Mouse (Mus musculus) cerebellum, adult 11 months (tissue): ENCODE results near the gene Wnk4.
A peak's percentile ranks its signal among the peaks of the same experiment; 100 is the strongest.

ENCODE experiments used
- DNase-seq: peaks from one replicate; pipeline ENCODE4 v3.0.0; 2022

Wnk4 gene

GRCm38 (mm10) chr11:101259948-101260825 is at the start of gene Wnk4:
TSS of gene Wnk4 (plus strand) at chr11:101260567.
- DNase-seq = no peak

- DNase-seq = no peak
These were observed 48.4 kb upstream of the Wnk4 start for GRCm38 (mm10) chr11:101211970-101212369.

DNA sequence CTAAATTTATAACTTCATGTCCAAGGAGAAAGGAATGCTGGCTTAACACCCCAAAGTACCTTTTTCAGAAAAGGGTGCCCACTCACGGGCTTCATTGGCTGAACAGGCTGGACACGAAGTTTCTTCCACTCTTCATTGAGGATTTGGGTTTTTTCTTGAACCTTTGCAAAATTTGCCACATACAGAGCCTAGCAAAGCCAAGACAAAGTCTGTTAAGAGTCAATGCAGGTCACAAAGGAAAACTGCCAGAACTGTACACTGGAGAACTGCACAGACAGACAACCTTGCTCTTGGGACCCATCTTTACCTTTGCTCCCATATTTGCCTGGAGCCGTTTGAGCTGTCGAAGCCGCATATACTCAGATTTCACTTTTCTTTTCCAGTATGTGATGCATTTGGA is 43.4 kb upstream of the Wnk4 start:
- DNase-seq = no peak

DNA sequence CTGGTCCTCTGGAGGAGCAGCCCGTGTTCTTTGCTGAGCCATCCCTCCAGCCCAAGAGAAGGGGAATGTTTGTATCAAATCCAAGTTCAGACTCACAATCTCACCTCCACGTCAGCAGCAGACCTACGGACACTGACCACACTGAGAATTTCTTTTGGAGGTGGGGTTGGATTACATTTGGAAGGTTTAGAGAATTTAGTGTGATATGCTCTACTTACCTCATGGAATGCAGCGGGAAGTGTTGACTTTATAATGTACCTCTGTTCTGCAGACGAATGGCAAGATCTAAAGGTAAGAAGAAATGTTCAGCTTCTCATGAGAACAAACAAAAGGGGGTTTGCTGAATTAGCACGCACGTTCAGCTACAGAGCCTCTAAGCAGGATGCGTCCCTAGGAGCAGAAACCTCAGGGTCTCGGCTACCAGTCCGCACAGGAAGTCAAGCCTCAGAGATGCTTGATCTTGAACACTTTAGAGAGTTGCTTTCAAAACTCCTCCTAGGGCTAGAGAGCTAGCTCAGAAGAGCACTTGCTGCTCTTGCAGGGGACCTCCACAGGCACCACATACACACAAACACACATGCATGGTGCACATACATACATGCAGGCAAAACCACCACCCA is 41.8 kb upstream of the Wnk4 start:
- DNase-seq = no peak

DNA sequence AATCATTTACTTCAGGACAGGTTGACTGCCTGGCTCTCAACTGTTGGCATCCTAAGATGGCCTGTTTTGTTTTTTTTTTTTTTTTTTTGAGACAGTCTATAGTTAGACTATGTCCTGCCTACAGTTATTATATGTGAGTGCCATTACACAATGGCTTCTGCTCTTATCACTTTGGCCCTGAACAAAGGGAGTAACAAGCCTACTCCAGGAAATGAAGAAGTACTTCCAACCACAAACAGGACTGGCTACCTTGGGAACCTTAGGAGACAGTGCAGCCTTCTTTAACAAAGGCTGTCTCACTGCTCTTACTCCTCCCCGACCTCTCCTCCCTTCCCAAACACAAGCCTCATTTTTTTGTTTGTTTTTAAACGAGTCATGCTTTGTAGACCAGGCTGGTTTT is 39.5 kb upstream of the Wnk4 start:
- no peak for DNase-seq

DNA sequence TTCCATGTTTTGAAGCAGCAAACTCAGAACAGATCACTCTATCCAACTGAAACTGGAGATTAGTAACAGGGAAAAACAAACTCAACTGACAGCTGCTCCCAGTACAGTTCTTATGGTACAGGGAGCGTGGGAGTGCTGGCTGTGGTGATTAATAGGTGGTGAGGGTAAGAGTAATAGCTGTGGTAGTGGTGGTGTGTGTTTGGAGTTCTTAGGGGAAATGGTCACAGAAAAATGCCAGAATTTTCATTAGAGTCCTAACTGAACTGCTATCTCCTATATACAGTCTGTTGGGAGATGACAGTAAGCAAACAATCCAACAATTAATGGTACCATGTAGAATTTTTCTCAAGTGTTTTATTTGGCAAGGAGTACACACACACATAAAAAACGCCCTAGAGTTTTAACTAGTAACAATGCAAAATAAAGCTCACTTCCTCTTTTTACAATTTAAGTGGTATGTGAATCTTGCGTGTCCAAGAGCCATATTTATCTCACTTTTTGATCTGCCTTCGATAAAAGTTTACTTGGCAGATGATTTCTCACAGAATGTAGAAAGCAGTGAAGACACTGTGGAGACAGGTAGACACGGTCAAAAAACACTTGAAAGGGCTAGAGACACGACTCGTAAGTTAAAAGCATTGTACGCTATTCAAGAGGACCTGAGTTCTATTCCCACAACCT is 38.9 kb upstream of the Wnk4 start:
- DNase-seq = no peak

- no peak for DNase-seq
These were observed 36.0 kb upstream of the Wnk4 start for GRCm38 (mm10) chr11:101224337-101224736.

GRCm38 (mm10) chr11:101225331-101226064 is 34.9 kb upstream of the Wnk4 start:
- DNase-seq = no peak

DNA sequence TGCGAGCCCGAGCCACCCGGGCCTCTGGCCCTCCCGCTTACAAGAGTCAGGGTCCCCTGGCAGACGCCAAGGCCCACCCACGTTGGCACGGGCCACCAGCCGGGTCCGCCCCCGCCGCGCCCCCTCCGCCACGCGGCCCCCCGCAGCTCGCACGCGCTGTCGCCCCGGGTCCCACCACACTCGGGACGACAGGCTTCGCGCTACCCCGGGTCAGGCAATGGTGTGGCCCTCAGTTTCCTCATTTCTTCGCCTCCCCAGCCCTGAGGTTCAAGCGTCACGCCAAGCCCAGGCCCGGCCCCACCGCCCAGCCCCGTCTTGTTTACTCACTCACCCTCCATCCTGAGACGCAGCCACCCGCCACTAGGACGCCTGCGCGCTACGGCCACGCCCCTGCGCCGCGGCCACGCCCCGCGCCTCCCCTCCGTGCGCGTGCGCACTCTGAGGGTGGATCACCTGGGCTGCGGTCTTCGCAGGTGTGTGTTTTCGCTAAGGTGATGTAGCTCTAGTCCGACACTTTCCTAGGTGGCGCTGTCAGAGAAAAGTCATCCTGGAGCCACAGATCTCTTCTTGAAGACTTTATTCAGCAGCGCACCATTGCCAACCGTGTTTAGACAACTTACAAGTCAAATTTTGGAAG is 34.2 kb upstream of the Wnk4 start, which contains the start of gene Ezh1:
Gene Ezh1 (minus strand): TSS at position 399 of the 637 bp plus-strand sequence.
- peak; percentile 95 for DNase-seq

DNA sequence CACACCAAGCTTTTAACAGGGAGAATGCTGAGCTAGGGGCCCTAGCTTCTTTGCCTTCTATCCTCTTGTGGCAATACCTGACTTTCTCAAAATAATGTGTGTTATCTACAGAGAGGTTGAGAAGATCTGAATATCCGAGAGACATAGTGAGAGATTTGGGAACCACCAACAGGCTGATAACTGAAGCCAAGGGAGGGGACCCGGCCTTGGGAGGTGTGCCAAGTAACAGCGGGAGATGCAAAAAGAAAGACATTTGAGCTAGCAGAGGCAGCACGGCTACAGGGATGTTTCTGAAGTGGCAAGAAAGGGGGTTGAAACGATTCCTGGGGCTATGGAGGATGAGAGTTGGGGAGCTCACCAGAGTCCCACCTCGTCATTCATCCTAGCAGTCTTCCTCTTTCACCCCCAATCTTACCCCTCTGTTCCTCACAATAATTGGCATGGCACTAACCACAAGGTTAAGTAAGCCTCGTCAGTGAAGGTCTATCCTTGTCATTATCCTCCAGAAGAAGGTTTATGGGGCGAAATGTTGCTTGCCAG is 30.9 kb upstream of the Wnk4 start:
- DNase-seq = no peak

DNA sequence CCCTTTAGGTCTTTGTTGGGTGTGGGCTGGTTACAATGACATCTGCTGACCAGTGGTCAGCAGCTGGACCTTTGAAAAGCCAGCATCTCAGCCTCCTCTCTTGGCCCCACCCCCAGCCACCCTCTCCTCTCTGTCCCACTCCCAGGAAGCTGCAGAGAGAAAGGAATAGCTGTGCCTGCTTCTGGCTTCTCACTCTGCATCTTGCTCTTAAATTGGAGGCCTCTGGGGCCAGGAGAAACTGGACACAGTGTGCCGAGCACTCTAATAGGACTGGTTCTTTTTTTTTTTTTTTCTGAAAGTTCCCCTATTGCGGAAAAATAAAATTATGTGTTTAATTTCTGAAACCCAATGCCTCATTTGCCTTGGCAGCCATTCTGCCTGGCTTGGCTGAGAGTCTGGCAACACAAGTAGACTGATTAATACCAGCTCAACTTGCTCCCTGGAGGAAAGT is 30.3 kb upstream of the Wnk4 start:
- no peak for DNase-seq

DNA sequence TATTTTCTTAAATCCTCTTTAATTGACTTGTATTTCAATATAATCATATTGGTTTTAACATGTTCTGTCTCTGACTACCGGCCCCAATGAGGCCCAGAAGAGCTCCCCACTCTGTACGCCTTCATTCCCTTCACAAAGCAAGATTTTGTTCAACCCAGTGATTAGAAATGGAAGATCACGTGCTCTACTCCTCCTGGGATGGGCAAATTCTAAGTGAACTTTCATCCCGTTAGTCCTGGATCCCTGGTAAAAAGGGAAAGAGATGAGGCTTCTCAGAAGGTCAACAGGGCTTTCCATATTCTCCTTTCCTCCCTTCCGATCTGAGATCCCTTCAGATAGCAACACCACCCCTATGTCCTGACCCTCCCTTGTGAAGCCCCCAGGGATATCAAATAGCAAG is 29.8 kb upstream of the Wnk4 start:
- no peak for DNase-seq

DNA sequence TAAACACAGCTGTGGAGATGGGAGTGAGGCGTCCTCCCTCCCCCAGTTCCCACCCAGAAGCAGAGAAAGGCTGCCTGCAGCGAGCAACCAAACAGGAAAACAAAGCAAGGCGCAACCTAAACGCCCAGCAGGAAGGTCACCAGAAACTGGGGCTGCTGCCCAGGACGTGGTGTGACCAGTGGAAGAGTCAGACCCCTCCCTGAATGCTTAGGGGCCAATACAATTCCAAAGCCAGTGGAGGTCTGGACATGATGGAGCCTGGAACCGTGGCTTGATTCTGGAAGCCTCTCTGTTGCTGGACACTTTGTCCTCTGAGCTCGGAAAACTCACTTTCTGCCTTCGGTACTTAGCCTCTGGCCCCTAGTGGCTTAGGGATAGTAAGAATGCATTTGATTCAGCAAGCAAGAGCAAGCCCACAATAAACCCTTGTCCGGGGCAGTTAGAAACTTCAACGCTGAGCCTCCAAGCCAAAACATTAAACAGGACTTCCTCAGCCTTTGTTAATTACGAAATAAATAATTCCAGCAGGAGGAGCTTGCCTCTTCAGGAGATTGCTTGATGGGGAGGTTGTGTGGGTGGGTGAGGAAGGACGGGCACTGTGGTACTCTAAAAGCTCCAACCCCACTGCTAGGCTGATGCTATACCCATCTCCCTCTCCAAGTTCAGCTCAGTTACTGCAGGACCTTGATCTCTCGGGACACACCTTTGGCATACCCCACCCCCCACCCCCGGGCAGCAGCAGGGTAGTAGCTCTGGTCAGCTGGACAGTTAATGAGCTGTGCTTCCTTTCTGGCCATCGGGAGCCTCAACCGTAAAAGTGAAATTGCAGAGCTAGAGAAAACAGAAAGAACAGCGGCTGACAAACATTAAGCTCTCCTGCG is 29.1 kb upstream of the Wnk4 start:
- DNase-seq = no peak

- DNase-seq = no peak
These were observed 28.1 kb upstream of the Wnk4 start for GRCm38 (mm10) chr11:101232010-101232839.

DNA sequence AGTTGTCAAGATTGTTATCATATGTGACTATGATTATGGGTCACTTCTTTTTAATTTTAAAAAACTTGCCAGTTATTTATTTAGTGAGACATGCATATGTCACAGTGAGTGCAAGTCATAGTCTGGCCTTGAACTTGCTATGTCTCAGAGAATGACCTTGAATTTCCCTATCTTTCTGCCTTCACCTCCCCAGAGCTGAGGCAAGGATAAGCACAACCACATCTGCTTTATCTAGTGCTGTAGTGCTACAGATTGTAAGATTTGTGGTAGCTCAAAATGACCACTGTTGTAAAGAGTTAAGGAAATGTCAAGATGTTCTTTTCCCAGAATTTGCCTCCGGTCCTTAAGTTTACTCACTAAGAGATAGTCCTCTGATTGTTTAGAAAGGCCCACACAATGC is 27.1 kb upstream of the Wnk4 start:
- no peak for DNase-seq

- no peak for DNase-seq
These were observed 26.2 kb upstream of the Wnk4 start for GRCm38 (mm10) chr11:101234124-101234523.

- no peak for DNase-seq
These were observed 24.9 kb upstream of the Wnk4 start for GRCm38 (mm10) chr11:101235429-101235828.

DNA sequence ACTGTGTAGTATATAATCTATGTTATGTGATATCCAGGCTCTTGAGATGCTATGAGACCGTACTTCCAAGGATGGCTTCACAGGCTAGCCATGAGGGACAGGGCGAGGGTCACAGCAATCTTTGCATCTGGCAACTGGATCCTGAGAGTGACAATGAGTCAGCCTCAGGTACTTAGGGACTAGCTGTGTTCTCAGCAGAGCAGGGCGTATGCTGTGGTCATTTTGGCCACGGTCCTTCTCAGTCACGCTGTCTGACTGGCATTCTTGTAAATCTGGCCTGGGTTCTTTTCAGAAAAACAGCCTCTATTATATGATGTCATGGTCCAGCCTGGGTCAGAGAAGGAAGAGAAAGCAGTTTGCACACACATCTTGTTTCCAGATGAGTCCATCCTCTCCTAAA is 23.6 kb upstream of the Wnk4 start:
- DNase-seq = no peak

GRCm38 (mm10) chr11:101238071-101238647 is 22.2 kb upstream of the Wnk4 start:
- DNase-seq = no peak

DNA sequence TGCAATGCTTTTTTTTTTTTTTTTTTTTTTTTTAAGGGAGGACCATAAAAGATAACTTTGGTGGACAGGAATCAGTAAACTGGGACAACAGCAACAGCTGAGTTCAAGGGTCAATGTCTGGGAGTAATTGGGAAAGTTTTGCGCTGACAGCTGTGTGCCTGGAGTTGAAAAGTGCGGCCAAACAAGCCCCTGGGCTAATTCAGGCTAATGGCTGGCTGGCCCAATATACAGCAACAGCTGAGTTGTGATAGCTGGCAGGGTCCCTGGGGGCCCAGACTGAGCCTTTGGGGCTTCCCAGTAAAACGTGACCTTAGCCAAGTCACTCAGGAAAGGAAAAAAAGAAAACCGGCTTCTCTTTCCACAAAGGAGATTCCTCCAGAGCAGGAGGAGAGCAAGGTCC is 15.3 kb upstream of the Wnk4 start:
- no peak for DNase-seq
